Mouse (Mus musculus) cerebellum, postnatal 36 days (tissue): ENCODE data around the gene Rps24.

Experiments
- DNase-seq, 2 experiments: peaks; one replicate each; pipeline ENCODE4 v3.0.0; 2021 to 2022; ENCODE audit warnings: mixed read lengths in 2 of 2

Rps24 gene

DNA sequence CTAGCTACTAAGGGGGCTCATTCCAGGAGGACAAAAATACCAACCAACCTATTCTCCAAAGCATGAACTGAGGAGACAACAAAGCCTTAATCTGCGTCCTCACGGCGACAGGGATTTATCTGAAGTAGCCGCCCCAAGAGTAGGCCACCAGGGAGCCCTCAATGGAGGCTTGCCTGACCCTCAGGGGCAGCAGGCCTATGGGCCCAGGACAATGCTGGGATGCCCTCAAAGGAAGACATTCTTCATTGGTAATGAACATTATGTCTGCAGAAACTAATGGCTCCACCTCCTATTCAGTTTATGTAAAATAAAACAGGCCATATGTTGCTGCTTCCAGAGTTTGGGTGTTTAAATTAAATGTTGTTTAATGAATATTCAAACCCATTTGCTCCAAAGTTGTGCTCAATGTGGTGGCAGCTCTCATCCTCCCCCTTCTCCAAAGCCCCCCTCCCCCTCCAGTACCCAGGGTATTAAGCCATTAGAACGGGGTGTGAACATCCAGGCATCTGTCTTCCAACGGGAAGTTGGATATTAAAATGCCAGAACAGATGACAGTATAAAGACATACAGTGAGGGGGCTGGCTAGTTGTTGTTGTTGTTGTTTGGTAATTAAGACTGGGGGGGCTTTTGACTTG is 25.7 kb downstream of the Rps24 start:
- no peak for DNase-seq

DNA sequence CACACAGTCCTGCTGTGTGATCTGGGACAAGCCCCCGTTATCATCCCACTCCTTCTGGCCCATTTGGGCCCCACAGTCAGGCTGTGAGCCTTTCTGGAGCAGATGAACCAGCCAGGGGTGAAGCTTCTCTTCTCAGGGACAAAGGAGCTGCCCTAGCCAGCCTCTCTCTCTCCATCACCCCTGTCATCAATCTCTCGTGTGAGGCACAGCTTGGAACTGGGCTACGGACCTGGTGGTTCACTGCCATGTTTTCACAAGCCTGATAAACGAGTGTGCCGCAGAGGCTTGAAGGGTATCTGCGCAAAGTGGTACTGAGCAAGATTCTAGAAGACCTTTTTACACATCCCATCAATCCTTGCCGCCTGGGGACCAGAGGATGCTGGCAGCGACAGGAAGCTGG is 34.7 kb downstream of the Rps24 start:
- DNase-seq: no peak

DNA sequence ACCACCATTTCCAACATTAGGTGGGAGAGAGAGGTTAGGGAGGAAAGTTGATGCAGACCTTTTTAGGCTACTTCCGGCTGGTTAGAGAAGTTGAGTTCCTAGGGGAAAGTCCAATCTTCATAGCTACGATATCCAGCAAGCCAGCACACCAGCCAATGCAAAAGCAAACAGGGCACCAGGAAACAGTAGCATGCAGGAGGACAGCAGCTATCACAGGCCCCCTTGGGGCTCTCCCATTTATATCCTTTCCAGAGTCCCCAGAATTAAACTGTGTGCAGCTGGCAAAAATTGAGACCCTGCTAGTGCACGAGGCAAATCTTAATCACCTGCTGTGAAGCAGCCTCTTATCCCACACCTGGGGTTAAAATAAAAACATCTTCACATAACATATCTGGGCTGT is 38.2 kb downstream of the Rps24 start:
- no peak for DNase-seq

DNA sequence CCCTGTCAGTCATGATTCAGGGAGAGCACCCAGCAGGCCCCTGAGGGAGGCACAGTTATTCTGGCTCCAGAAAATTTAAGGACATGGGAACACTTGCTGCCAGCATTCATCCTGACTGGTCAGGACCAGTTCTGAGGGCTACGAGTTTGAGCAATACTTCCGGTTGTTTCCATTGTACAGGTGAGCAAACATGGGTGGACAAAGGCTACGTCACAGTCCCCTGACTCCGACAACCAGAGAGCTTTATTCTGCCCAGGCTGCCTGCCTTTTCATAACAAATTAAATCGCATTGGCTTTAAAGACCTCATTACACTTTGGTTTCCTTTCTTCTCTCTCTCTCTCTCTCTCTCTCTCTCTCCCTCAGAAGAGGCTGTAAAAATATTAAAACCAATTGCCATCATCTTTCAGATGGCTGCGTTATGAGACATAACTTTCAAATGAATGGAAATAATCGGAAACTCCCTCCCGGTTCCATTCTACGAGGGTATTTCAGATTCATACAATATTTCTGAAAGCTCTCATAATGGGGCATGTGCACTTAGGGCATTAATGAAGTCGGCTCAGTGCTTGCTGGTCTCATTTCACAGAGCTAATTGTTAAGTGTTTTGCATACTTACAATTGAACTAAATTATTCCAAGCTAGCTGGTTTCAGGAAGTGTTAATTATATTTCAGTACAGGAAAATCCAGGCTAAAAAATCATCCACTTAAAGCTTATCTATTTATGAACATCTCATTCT is 38.9 kb downstream of the Rps24 start:
- no peak for DNase-seq

DNA sequence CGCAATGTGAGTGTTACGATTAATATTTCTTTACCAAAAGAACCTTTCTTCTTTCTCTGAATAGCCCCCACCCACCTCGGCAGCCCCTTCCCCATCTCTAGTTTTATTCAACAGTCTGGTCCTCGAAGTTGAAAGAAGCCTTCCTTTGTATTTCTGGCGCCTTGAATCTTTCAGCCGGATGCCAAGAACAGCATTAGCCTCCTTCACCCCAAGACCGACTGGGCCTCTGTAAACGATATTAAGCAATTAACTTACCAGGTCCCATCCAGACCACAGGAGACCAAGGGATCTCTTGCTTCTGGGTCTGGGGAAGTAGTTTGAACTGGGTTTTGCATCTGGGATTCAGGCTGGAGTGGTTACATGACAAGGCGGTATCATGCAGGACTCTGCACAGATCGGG is 39.5 kb downstream of the Rps24 start:
- DNase-seq: no peak

DNA sequence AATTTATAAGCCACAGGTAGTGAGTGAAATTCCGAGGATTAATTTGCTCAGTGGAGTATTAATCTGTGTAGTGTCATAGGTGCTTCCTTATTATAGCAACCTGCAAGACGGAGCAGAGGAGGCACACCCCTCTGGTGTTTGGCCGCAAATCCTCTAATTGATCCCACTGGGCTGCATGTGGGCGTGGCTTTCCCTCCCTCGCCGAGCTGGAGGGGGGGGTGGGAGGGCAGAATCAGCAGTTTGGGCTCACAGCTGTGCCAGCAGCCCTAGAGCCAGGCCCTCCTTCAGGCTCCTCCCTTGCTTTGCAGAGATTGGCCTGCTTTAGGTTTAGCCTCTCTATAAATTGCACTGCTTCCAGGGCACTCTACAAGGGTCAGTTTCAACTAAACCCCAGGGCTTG is 43.3 kb downstream of the Rps24 start:
- DNase-seq: no peak

DNA sequence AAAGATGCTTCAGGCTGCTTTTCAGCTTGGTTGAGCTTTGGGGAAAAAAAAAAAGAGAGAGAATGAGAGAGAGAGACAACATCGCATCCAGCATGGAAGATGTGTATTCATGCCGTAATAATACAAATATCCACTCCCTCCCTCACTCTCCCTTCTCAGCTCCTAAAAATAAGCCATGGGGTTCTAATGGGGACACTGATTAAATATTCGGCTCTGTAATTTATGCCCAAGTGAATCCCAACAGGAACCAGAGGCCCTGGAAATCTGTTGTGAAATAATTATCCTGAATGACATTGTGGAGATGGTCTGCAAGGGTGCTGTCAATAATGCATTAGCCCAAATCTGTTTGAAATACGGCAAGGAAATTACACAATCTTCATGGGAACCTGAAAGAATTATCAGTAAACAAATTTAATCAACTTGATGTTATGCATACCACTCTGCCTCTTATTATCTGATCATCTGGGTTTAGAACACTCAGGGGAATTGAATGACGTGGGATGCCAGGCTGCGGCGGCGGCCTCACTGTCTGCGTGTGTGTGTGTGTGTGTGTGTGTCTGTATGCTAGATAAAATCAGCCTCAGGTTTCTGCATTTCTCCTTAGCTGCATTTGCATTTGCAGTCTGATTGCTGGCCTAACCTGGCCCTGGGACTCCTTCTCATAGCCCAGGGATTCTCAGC is 48.1 kb downstream of the Rps24 start:
- no peak for DNase-seq

DNA sequence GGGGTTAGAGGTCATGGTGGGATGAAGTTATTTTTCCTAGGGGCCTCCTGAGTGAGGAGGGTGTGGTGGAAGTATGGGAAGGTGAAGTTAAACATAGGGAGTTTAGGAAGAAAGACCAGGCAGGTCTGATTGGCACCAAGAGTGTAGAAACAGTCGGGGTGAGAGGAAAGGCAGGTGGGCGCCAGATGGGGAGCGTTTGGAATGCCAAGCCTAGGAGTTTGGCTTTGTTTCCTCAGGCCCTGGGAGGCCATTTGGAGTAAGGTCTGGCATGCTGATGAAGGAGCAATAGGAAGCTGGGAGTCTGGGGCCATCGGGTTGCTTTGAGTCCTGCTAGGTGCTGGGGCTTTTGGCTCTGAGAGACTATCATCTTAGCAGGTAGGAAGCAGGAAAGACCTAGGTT is 56.0 kb downstream of the Rps24 start:
- DNase-seq: peak; percentile 65 to 69

DNA sequence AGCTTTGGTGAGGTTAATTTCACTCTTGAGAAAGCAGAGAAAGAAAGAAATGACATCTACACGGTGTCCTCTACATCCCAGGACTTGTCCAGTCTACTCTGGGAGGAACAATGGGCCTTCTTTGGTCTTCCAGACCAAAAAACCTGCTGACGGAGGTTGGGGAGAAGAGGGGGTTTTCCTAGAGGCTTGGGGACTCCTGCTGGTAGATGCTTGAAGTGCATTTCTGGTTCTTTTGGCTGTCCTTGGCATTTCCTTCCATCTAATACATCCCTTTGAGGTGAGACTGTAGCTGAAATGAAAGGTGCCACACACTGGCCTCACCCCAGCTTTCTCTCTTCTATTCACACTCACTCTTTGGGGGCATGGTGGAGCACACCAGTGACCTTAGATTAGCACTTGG is 57.1 kb downstream of the Rps24 start:
- peak in 1 of 2 experiments; percentile 13 for DNase-seq
